In the genomic region with DNA sequence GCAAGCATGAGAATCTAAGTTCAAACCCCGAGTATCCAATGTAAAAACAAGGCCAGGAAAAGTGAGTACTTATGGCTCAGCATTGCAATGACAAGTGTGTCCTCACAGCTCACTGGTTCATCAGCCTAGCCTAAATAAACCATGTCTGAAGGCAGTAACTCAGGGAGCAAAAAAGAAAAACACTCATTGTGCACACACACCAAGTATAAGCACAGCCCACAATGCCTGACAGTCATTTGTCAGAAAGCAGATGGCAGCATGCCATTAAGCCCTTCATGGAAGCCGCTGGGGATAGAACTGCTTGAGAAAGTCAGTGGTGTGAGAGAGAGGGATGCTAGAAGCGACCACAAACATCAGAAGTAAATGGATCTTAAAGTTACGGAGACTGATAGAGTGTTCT, we compare ENCODE assay signal across 17 mouse cellular contexts. TPM values are rescaled to one million over a fixed set of nuclear protein-coding genes. Genes with fewer than 3 reads are reported as not detected.
DNase-seq lines count a peak whose midpoint lies in the region; ATAC-seq and TF ChIP-seq lines count a peak whose summit lies in the region.
"Had no signal": no experiment of that assay in that cellular context is flagged by ENCODE, and none has a peak within 500 bp of the region (broad histone marks: within the 10 kb centered on the region; RNA-seq: fewer than 3 reads in every experiment).

No protein-coding gene starts in this region.

- no peak overlapping the region for H3K27ac ChIP-seq in lung, embryonic 15.5 days
- H3K27ac ChIP-seq in midbrain, postnatal 0 days (ENCODE audit: low read depth, low read length), result no peak overlapping the region
- no peak overlapping the region for H3K27ac ChIP-seq in thymus, adult 2 months (ENCODE audit: control insufficient read depth, insufficient read depth, low read length)
- H3K27ac ChIP-seq: limb, embryonic 15.5 days had no signal

- no peak for TF ChIP-seq POLR2A in thymus, adult 2 months (IDR thresholded peaks at IDR 0.05; ENCODE audit: control insufficient read depth, extremely low read depth, insufficient read depth, low read length, poor library complexity)

- 59% methylated on average over 4 of the region's 4 CpGs for WGBS in lung, embryonic 15.5 days
- WGBS in midbrain, postnatal 0 days, result 63% methylated on average over 4 of the region's 4 CpGs
- 96% methylated on average over 4 of the region's 4 CpGs for WGBS in thymus, adult 2 months

- no peaks in the 10 kb centered on the region for H3K27me3 ChIP-seq in lung, embryonic 15.5 days
- no peaks in the 10 kb centered on the region for H3K27me3 ChIP-seq in midbrain, postnatal 0 days (ENCODE audit: insufficient read depth, low read length)
- H3K27me3 ChIP-seq in thymus, adult 2 months (ENCODE audit: control insufficient read depth, insufficient read depth, low read length), result no peaks in the 10 kb centered on the region
- H3K27me3 ChIP-seq: limb, embryonic 15.5 days had no signal

- DNase-seq in embryo, embryonic 10 days (ENCODE audit: low spot score), result peak; percentile 47
- DNase-seq in embryo, embryonic 9.5 days (ENCODE audit: extremely low spot score), result no peak
- DNase-seq in lung, postnatal 25 days (ENCODE audit: low spot score), result no peak
- peak; percentile 43 for DNase-seq in embryo, embryonic 11 days
- DNase-seq in midbrain, postnatal 0 days (ENCODE audit: low spot score), result peak; percentile 68
- no peak for DNase-seq in thymus, adult 2 months
- no peak for DNase-seq in testis, postnatal 14 days (ENCODE audit: low spot score)
- DNase-seq: heart, postnatal 14 days; kidney, adult 11 months; lung, adult 18-20 months; thymus, adult 18-20 months had no signal

- no peak overlapping the region for H3K4me2 ChIP-seq in lung, embryonic 15.5 days
- H3K4me2 ChIP-seq in midbrain, postnatal 0 days (ENCODE audit: low read depth, low read length, poor library complexity, severe bottlenecking), result no peak overlapping the region
- H3K4me2 ChIP-seq: limb, embryonic 15.5 days had no signal

- H3K36me3 ChIP-seq in lung, embryonic 15.5 days, result peaks cover 17% of the 10 kb centered on the region
- peaks cover 14% of the 10 kb centered on the region for H3K36me3 ChIP-seq in midbrain, postnatal 0 days (ENCODE audit: insufficient read depth, low read length)
- peaks cover 14% of the 10 kb centered on the region for H3K36me3 ChIP-seq in thymus, adult 2 months (ENCODE audit: control insufficient read depth, insufficient read depth, low read length)

- H3K4me1 ChIP-seq in lung, embryonic 15.5 days, result no peaks in the 10 kb centered on the region
- no peaks in the 10 kb centered on the region for H3K4me1 ChIP-seq in midbrain, postnatal 0 days (ENCODE audit: insufficient read depth, low read length)
- H3K4me1 ChIP-seq in thymus, adult 2 months (replicated peaks; ENCODE audit: control insufficient read depth, insufficient read depth, low read length), result no peaks in the 10 kb centered on the region
- H3K4me1 ChIP-seq: limb, embryonic 15.5 days had no signal

- TF ChIP-seq CTCF in midbrain, postnatal 0 days (IDR thresholded peaks at IDR 0.05), result no peak
- TF ChIP-seq CTCF in thymus, adult 2 months (IDR thresholded peaks at IDR 0.05; ENCODE audit: borderline replicate concordance, control insufficient read depth, extremely low read depth, insufficient read depth, low read length, poor library complexity), result no peak

- H3K9me3 ChIP-seq in lung, embryonic 15.5 days, result no peaks in the 10 kb centered on the region
- H3K9me3 ChIP-seq in midbrain, postnatal 0 days (ENCODE audit: low read length), result no peaks in the 10 kb centered on the region
- H3K9me3 ChIP-seq: limb, embryonic 15.5 days had no signal

- no peak overlapping the region for H3K4me3 ChIP-seq in lung, embryonic 15.5 days
- H3K4me3 ChIP-seq in midbrain, postnatal 0 days (ENCODE audit: low read depth, low read length), result no peak overlapping the region
- no peak overlapping the region for H3K4me3 ChIP-seq in thymus, adult 2 months (ENCODE audit: control insufficient read depth, insufficient read depth, low read length)
- H3K4me3 ChIP-seq: limb, embryonic 15.5 days had no signal

- H3K9ac ChIP-seq in lung, embryonic 15.5 days, result no peak overlapping the region
- H3K9ac ChIP-seq in midbrain, postnatal 0 days (replicated peaks; ENCODE audit: low read length, poor library complexity, severe bottlenecking), result no peak overlapping the region
- H3K9ac ChIP-seq: limb, embryonic 15.5 days had no signal

- ATAC-seq in lung, embryonic 15.5 days (ENCODE audit: borderline replicate concordance, extremely low read depth, low FRiP score, low TSS enrichment), result peak; percentile 52; the same call in 1 of the 2 replicates
- peak; percentile 10; the same call in 1 of the 2 replicates for ATAC-seq in midbrain, postnatal 0 days (ENCODE audit: low FRiP score)

RNA-seq across cellular contexts. Expression of gene Vamp4, which starts 31.0 kb away (rescaled TPM):
- 49.7 and 53.6 TPM in 2 replicates for polyA plus RNA-seq in lung, embryonic 15.5 days (2015; fragmentation: Nextera tagmentation; extraction: Ambion mirVana)
- 25.5 and 29.2 TPM in 2 replicates for total RNA-seq in midbrain, postnatal 0 days (2014; rRNA removed)
- 69.0 and 74.7 TPM in 2 replicates for polyA plus RNA-seq in midbrain, postnatal 0 days (2015; fragmentation: Nextera tagmentation; extraction: Ambion mirVana)
- polyA plus RNA-seq in thymus, adult 2 months (2012; rRNA removed), result 20.7 and 21.4 TPM in 2 replicates

RNA-seq across cellular contexts. Expression of gene Myoc, which starts 37.7 kb away (rescaled TPM):
- not detected in 2 replicates for polyA plus RNA-seq in lung, embryonic 15.5 days (2015; fragmentation: Nextera tagmentation; extraction: Ambion mirVana)
- total RNA-seq in midbrain, postnatal 0 days (2014; rRNA removed), result 0.24 and 0.27 TPM in 2 replicates
- polyA plus RNA-seq in midbrain, postnatal 0 days (2015; fragmentation: Nextera tagmentation; extraction: Ambion mirVana), result 0.21 and 0.33 TPM in 2 replicates
- 0.46 and 0.92 TPM in 2 replicates for polyA plus RNA-seq in thymus, adult 2 months (2012; rRNA removed)

RNA-seq across cellular contexts. Expression of gene Mettl13, which starts 52.9 kb away (rescaled TPM):
- polyA plus RNA-seq in lung, embryonic 15.5 days (2015; fragmentation: Nextera tagmentation; extraction: Ambion mirVana), result 22.6 and 23.4 TPM in 2 replicates
- total RNA-seq in midbrain, postnatal 0 days (2014; rRNA removed), result 10.9 and 11.8 TPM in 2 replicates
- polyA plus RNA-seq in midbrain, postnatal 0 days (2015; fragmentation: Nextera tagmentation; extraction: Ambion mirVana), result 12.1 and 12.2 TPM in 2 replicates
- 7.8 and 8.5 TPM in 2 replicates for polyA plus RNA-seq in thymus, adult 2 months (2012; rRNA removed)

RNA-seq across cellular contexts. Expression of gene Myocos, which starts 56.7 kb away (rescaled TPM):
- not detected in 2 replicates for polyA plus RNA-seq in lung, embryonic 15.5 days (2015; fragmentation: Nextera tagmentation; extraction: Ambion mirVana)
- total RNA-seq in midbrain, postnatal 0 days (2014; rRNA removed), result not detected in 2 replicates
- not detected in 2 replicates for polyA plus RNA-seq in midbrain, postnatal 0 days (2015; fragmentation: Nextera tagmentation; extraction: Ambion mirVana)
- 0.19 TPM in 1 of 2 replicates, not detected in the other for polyA plus RNA-seq in thymus, adult 2 months (2012; rRNA removed)
- total RNA-seq: adrenal gland, adult 18-20 months; heart, adult 8-10 months; heart, postnatal 14 days; left cerebral cortex, adult 18-20 months had no signal
- polyA plus RNA-seq: large intestine, adult 2 months; limb, embryonic 15.5 days had no signal

Comparison
In these comparisons a context has a peak if more than half of its experiments do, and no peak if none do; other contexts are left out.
1. DNase-seq: peak in embryo, embryonic 10 days (single experiment), embryo, embryonic 11 days (single experiment) and midbrain, postnatal 0 days (single experiment); none in embryo, embryonic 9.5 days (single experiment), lung, postnatal 25 days (single experiment), thymus, adult 2 months (single experiment) and testis, postnatal 14 days (single experiment).